Mouse (Mus musculus) left cerebral cortex, adult 8-10 months (tissue): ENCODE measurements around the gene Mfn2. TPM values are rescaled to one million over a fixed set of nuclear protein-coding genes. Genes with fewer than 3 reads are reported as not detected.
A peak's percentile ranks its signal among the peaks of the same experiment; 100 is the strongest.
"Not testable (repeated sequence)": the region's sequence is repeated elsewhere in the genome, so short reads cannot be mapped to it uniquely, and the experiment has no call there.

Source experiments
- DNase-seq, 2 experiments: peaks; one replicate each; pipeline ENCODE4 v3.0.0; 2022; ENCODE audit warnings: low spot score in 2 of 2
- total RNA-seq, 4 experiments: library from RNA; stranded (reverse); gene quantifications; 2 replicates each; pipeline ENCODE4 v1.2.4; 2022

Mfn2 gene
- total RNA-seq, 4 experiments from 2014 or later, result 181 to 227 (median 209) TPM

DNA sequence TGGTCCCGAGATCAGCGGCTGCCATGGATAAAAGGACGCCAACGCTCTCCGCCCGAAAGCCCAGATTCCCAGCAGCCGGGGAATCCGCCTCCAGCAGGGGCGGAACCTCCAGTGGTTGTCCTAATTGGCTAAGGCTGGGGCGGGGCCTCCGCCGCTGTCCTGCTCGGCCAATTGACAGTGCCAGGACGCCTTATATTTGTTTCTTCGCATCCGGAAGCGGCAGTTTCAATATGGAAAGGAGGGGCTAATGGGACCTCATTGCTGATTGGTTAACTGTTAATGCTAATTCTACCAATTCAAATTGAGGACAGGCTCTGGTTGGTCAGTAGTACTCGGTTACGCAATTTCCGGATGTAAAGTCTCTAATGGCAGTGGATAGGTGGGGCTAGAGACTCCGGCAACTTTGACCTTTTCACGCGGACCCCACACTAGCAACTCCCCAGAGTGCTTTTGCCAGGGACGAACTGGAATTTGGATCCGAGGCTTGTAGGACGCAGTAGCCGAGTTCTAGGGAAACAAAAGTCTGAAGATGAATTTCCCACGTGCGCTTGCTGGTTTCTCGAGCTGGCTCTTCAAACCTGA lies 36.0 kb downstream of the Mfn2 start, which contains the start of the genes Miip and Fv1:
TSS of gene Miip (minus strand) at position 367 of the 582 bp plus-strand sequence.
TSS of gene Fv1 (plus strand) at position 530 of the 582 bp plus-strand sequence.
- DNase-seq, result peak; percentile 84 to 99

GRCm38 (mm10) chr4:147867563-147868449 lies 36.7 kb downstream of the Mfn2 start:
- no peak for DNase-seq

GRCm38 (mm10) chr4:147866793-147867192 lies 37.7 kb downstream of the Mfn2 start:
- DNase-seq, result not testable (repeated sequence)

GRCm38 (mm10) chr4:147866056-147866455 lies 38.4 kb downstream of the Mfn2 start:
- DNase-seq, result no peak

DNA sequence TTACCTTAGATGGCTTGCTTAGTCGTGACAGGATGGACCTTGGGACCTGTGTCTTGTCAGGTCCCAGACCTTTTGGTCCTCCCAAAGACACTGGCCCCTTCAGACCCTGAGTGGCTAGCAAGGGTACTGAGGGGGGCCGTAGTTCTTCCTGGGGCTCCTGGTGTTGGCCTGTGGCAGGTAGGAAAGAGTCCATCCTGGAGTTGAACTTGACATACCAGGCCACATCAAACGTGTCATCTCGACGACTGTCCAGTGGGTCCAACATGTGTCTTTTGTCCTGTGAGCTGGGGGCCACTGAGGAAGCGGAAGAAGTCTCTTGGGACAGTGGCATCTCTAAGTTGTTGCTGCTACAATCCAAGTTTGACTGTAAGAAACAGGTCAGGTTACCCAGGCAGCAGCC lies 38.9 kb downstream of the Mfn2 start:
- no peak for DNase-seq

DNA sequence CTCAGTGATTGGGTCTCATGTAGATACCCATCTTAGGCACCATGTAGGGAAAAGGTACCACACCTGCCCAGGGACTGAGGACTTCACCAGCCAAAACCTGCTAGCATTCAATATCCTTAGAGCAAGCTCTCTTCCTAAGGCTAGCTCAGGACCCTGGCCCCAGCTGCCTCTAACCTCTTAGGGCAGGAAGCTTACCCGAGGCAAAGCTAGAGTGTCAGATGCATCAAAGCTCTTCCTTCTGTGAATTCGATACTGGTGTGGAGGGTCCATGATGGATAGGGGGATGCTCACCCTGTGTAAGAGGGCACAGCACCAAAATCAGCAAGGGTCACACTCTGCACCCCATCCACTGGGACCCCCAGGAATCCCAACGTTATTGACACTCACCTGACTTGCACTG lies 42.5 kb downstream of the Mfn2 start:
- no peak for DNase-seq

DNA sequence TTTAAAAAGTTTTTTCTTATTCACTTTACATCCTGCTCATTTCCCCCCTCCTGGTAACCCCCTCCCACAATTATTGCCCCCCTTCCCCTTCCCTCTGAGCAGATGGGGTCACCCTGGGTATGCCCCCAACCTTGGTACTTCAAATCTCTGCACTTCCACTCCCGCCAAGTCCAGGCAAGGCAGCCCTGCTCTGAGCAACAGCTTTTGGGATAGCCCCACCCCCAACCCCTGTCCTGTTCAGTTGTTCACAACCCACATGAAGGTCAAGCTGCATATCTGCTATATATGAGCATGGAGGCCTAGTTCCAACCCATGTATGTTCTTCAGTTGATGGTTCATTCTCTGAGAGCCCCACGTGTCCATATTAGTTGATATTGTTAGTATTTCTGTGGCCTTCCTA lies 53.7 kb downstream of the Mfn2 start:
- DNase-seq, result no peak

- no peak for DNase-seq
Measured at GRCm38 (mm10) chr4:147848584-147848991, 55.9 kb downstream of the Mfn2 start.

- DNase-seq, result peak; percentile 53 to 75
Measured at GRCm38 (mm10) chr4:147847614-147848583, 56.6 kb downstream of the Mfn2 start, which contains the start of gene Zfp933. Zfp933 (minus strand) TSS chr4:147848366.

GRCm38 (mm10) chr4:147842871-147843270 lies 61.6 kb downstream of the Mfn2 start:
- DNase-seq, result no peak

DNA sequence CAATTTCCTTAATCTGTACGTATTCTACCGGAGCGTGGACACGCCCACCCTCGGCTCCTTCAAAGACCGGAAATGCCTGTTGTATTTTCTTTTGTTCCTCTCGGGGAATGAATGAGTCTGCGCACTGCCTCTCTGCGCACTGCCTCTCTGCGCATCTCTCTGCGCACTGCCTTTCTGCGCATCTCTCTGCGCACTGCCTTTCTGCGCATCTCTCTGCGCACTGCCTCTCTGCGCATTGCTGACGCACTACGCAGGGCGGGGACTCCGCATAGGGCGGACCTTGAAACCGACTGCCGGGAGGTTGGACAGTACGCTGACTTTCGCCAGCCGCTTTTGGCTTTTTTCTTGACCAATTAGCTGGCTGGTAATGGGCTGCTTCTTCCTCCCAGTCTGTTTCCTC lies 65.2 kb downstream of the Mfn2 start:
- DNase-seq, result not testable (repeated sequence)

- no peak for DNase-seq
Measured at GRCm38 (mm10) chr4:147824389-147824788, 80.1 kb downstream of the Mfn2 start.

Other genes starting within 250 kb of the Mfn2 start
- not detected for gene Zfp534, start 202.2 kb downstream of the Mfn2 start, total RNA-seq
- gene Zfp984, start 94.9 kb downstream of the Mfn2 start, total RNA-seq, result 1 to 10 TPM; 1.9 to 2.6 (median 2.2) TPM
- gene Zfp933, start 56.3 kb downstream of the Mfn2 start, total RNA-seq, result 10 to 100 TPM; 16.4 to 22.7 (median 17.9) TPM
- gene Miip, start 35.9 kb downstream of the Mfn2 start, total RNA-seq, result 10 to 100 TPM; 12.8 to 22.9 (median 16.6) TPM
- 10 to 100 TPM in 2 of 4 experiments, 1 to 10 TPM in 2; 7.6 to 10.8 (median 9.9) TPM for gene Fv1, start 35.7 kb downstream of the Mfn2 start, total RNA-seq
- gene Plod1, start 32.1 kb upstream of the Mfn2 start, total RNA-seq, result 10 to 100 TPM; 12.1 to 16.3 (median 14.1) TPM
- 10 to 100 TPM; 26.2 to 28.7 (median 27.5) TPM for gene 2510039O18Rik, start 36.2 kb upstream of the Mfn2 start, total RNA-seq
- not detected for gene Nppb, start 81.1 kb upstream of the Mfn2 start, total RNA-seq
- gene Nppa, start 96.0 kb upstream of the Mfn2 start, total RNA-seq, result under 1 TPM in 2 of 4 experiments, not detected in 2; 0.59 to 0.74 TPM
- gene Clcn6, start 134.1 kb upstream of the Mfn2 start, total RNA-seq, result 10 to 100 TPM; 92.3 to 94.8 (median 93.8) TPM
- gene Mthfr, start 134.4 kb upstream of the Mfn2 start, total RNA-seq, result 10 to 100 TPM; 26.7 to 36.9 (median 31.1) TPM
- gene Agtrap, start 183.3 kb upstream of the Mfn2 start, total RNA-seq, result 10 to 100 TPM in 2 of 4 experiments, 1 to 10 TPM in 2; 9.1 to 13.5 (median 10.6) TPM
- gene Mad2l2, start 225.7 kb upstream of the Mfn2 start, total RNA-seq, result 10 to 100 TPM; 15.8 to 18.8 (median 16.4) TPM
- under 1 TPM; 0.23 to 0.38 (median 0.30) TPM for gene Draxin, start 226.0 kb upstream of the Mfn2 start, total RNA-seq
- gene Fbxo6, start 247.4 kb upstream of the Mfn2 start, total RNA-seq, result 10 to 100 TPM; 30.7 to 39.0 (median 36.2) TPM